Mouse (Mus musculus): ENCODE measurements at regions not wholly inside any gene's neighbourhood (a gene's known extent, or its start where the extent isn't known, plus 50 kb on each side); places are given as distances from the start of the nearest gene placed in this dataset.

- intact Hi-C loops (cut with DNase I) = no loop called here
These were observed 297.5 kb downstream of the Insig2 start for GRCm38 (mm10) chr1:121034761-121035393.

GRCm38 (mm10) chr1:121046581-121046980, 285.8 kb downstream of the Insig2 start:
- intact Hi-C loops (cut with DNase I) = no loop called here
- DNase-seq = no peak

More at GRCm38 (mm10) chr1:121034761-121035393, 297.5 kb downstream of the Insig2 start:
- no peak for DNase-seq

- no peak for DNase-seq
- intact Hi-C loops (cut with DNase I) = no loop called here
These were observed 285.0 kb downstream of the Insig2 start for GRCm38 (mm10) chr1:121047406-121047805.

- no peak for DNase-seq
- intact Hi-C loops (cut with DNase I) = loop anchor here (10.0 kb wide), 1 partner anchor 455 kb away; no protein-coding TSS in a partner anchor
These were observed 282.7 kb downstream of the Insig2 start for GRCm38 (mm10) chr1:121049684-121050083.

DNA sequence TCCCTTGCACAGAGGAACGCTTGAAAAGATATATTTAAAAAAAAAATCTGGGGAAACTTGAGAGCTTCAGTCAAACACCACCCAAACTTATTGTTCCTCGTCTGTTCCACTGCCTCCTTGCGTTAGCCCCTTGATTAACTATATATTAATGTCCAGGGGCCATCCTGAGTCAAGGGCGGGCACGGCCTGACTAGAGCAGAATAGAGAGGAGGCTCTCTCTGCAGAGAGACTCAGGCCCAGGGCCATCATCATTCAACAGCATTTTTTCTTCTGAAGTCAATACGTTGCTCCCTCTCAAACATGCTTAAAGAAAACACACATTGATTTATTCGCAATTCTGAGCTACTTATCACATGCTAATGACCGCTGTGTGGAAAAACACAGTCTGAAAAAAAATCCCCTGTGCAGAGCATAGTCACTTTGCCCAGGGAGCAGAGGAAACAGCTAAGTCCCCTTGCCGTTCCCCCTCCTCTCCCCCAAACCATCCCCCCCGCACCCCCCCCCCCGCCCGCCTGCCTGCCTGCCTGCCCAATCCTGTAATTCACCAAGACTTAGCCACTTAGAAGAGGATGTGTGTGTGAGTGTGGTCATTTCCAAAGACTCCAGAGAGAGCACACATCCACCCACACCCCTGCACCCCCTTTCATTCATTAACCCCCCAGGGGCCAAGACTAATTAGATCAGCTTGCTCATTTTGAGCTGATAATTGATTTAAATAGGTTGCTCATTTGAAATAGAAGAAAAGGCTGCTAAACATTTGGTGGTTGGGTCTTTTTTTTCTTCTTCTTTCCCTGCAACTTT, 281.5 kb downstream of the Insig2 start:
- intact Hi-C loops (cut with DNase I) = loop anchor here (10.0 kb wide), 1 partner anchor 456 kb away; no protein-coding TSS in a partner anchor
- no peak for DNase-seq

- DNase-seq = no peak
- intact Hi-C loops (cut with DNase I) = loop anchor here (10.0 kb wide), 1 partner anchor 457 kb away; no protein-coding TSS in a partner anchor
These were observed 280.8 kb downstream of the Insig2 start for GRCm38 (mm10) chr1:121051496-121052119.

GRCm38 (mm10) chr1:121052120-121052501, 280.3 kb downstream of the Insig2 start:
- DNase-seq = no peak
- intact Hi-C loops (cut with DNase I) = loop anchor here (10.0 kb wide), 1 partner anchor 457 kb away; no protein-coding TSS in a partner anchor

GRCm38 (mm10) chr1:121053692-121054091, 278.7 kb downstream of the Insig2 start:
- DNase-seq = no peak
- intact Hi-C loops (cut with DNase I) = loop anchor here (10.0 kb wide), 1 partner anchor 459 kb away; no protein-coding TSS in a partner anchor

GRCm38 (mm10) chr1:121074569-121074968, 257.8 kb downstream of the Insig2 start:
- intact Hi-C loops (cut with DNase I) = no loop called here
- DNase-seq = no peak

DNA sequence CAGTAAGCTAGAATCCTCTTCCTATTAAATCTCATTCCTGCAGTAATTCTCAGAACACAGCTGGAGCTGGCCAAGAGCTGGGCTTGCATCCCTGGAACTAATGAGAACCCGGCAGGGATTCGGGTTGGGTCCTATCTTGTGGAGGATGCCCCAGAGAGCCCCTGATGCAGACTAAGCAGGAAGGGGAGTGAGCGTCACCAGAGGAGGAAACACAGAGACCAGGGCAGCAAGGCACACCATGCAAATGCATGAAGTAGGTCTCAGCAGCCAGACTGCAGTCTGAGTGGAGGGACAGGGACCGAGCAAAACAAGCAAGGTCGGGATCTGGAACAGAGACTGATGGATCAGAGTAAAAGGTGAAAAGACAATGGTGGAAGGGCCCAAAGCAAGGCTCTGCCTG, 249.6 kb downstream of the Insig2 start:
- intact Hi-C loops (cut with DNase I) = no loop called here
- DNase-seq = no peak

- intact Hi-C loops (cut with DNase I) = no loop called here
- DNase-seq = no peak
These were observed 247.2 kb downstream of the Insig2 start for GRCm38 (mm10) chr1:121085101-121085727.

- intact Hi-C loops (cut with DNase I) = no loop called here
- DNase-seq = no peak
These were observed 245.1 kb downstream of the Insig2 start for GRCm38 (mm10) chr1:121087124-121087887.

GRCm38 (mm10) chr1:121090628-121091027, 241.8 kb downstream of the Insig2 start:
- intact Hi-C loops (cut with DNase I) = no loop called here
- no peak for DNase-seq

DNA sequence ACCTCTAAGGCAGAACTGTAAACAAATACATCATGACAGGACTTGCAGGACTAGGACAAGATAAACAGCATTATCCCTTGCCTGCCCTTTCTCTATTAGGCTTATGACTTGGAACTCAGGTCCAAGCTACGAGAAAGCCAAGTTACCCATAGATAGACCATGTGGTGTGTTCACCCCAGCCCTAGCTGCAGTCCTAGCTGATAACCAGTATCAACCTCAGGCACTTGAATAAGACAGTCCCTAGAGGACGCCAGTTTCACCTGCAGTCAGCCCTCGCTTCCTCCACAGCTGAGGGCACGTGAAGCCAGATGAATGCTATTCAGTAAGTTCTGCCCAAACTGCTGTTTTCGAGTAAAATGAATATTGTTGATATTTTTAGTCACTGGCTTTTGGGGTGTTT, 239.5 kb downstream of the Insig2 start:
- intact Hi-C loops (cut with DNase I) = no loop called here
- no peak for DNase-seq

GRCm38 (mm10) chr1:121096551-121097550, 235.5 kb downstream of the Insig2 start:
- DNase-seq = peak in 1 of 2 experiments; percentile 10
- intact Hi-C loops (cut with DNase I) = no loop called here

GRCm38 (mm10) chr1:121111776-121112344, 220.5 kb downstream of the Insig2 start:
- intact Hi-C loops (cut with DNase I) = no loop called here
- DNase-seq = peak; percentile 21 to 24

DNA sequence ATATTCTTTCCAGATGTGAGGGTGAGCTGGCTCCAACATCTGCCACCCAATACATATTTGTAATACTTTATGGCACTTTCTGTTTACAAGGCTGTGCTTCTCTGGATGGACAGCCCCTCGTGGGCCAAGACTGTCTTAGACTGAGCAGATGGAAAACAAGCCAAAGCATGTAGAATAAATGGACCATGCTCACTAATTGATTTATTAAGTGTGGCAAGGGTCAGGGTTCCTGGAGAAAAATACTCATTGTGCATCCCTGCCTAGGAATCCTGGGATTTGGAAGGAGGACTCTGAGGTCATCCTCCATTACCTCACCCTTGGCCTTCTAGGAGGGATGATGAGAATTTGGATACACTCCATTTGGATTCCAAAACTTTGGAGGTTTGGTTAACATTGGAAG, 219.9 kb downstream of the Insig2 start:
- DNase-seq = no peak

DNA sequence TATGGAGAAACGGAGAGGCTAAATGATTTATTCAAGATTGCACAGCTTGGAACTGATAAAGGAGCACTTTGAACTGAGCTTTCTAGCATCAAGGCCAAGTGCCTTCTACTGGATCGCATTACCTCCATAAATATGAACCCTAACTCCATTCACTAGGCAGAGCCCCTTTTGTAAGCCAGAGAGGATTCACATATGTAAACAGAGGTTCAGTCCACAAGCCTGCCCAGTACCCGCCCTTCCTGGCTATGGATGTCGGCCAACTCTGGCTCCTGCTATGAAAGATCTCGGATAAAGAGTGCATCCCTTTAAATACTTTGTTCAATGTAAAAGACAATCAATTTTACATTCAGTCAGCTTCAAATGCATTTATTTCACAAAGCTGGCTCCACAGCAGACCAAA, 215.8 kb downstream of the Insig2 start:
- DNase-seq = no peak
- intact Hi-C loops (cut with DNase I) = no loop called here

More for the DNA sequence above, 219.9 kb downstream of the Insig2 start:
- intact Hi-C loops (cut with DNase I) = no loop called here
